Mouse (Mus musculus) embryonic facial prominence, embryonic 12.5 days (tissue): ENCODE results near the gene Tpst2. TPM values are rescaled to one million over a fixed set of nuclear protein-coding genes. Genes with fewer than 3 reads are reported as not detected.

Experiments
- ATAC-seq: fragments of 200-750 bp; cut with Nextera tagmentation; 2 replicates; pipeline ENCODE4 v1.8.0; 2017; ENCODE audit not compliant: insufficient number of reproducible peaks, insufficient read depth, low FRiP score, low TSS enrichment
- H3K27ac ChIP-seq: fragments of 300-500 bp; sonication (generic); 2 replicates; pipeline ENCODE4 v1.5.1; 2016; ENCODE audit warnings: mild to moderate bottlenecking
- H3K27me3 ChIP-seq: fragments of 300-500 bp; sonication (generic); 2 replicates; pipeline ENCODE4 v1.6.1; 2016; ENCODE audit warnings: mild to moderate bottlenecking, moderate library complexity
- H3K36me3 ChIP-seq: fragments of 300-500 bp; sonication (generic); 2 replicates; pipeline ENCODE4 v1.6.1; 2016; ENCODE audit warnings: mild to moderate bottlenecking
- H3K4me1 ChIP-seq: fragments of 300-500 bp; sonication (generic); 2 replicates; pipeline ENCODE4 v1.6.1; 2016
- H3K4me2 ChIP-seq: fragments of 300-500 bp; sonication (generic); replicated peaks from 2 replicates; pipeline ENCODE4 v1.6.1; 2016; ENCODE audit warnings: mild to moderate bottlenecking, moderate library complexity
- H3K4me3 ChIP-seq: fragments of 300-500 bp; sonication (generic); 2 replicates; pipeline ENCODE4 v1.5.1; 2016; ENCODE audit warnings: mild to moderate bottlenecking
- H3K9ac ChIP-seq: fragments of 300-500 bp; sonication (generic); 2 replicates; pipeline ENCODE4 v1.6.1; 2016; ENCODE audit warnings: mild to moderate bottlenecking, moderate library complexity
- H3K9me3 ChIP-seq: fragments of 300-500 bp; sonication (generic); 2 replicates; pipeline ENCODE4 v1.6.1; 2016; ENCODE audit warnings: mild to moderate bottlenecking, moderate library complexity
- WGBS: fragments of 180-500 bp; shearing (Covaris S2); methylation state at CpG from one replicate; pipeline ENCODE4 v1.1.7; 2016; 5-methylcytosine and 5-hydroxymethylcytosine counted together
- polyA plus RNA-seq: library from polyadenylated mRNA; unstranded; fragments of >200 nt; fragmentation: Nextera tagmentation; extraction: Ambion mirVana; gene quantifications from 2 replicates; pipeline ENCODE4 v1.2.1, GENCODE M21; 2016

The Tpst2 gene
- polyA plus RNA-seq, 1 experiment from 2014 or later: 36.4 TPM

GRCm38 (mm10) chr5:112293800-112294199 lies 17.3 kb downstream of the Tpst2 start:
- WGBS: 71% methylated on average over 2 of the region's 2 CpGs
- no peak for ATAC-seq
- no peak overlapping the region for H3K4me3 ChIP-seq

GRCm38 (mm10) chr5:112294696-112295095 lies 18.2 kb downstream of the Tpst2 start:
- H3K9ac ChIP-seq: no peak overlapping the region
- H3K4me2 ChIP-seq: no peak overlapping the region
- H3K4me1 ChIP-seq: peaks cover 12% of the 10 kb centered on the region; the same call in 1 of the 2 replicates
- H3K27ac ChIP-seq: no peak overlapping the region
- no peaks in the 10 kb centered on the region for H3K27me3 ChIP-seq
- no peaks in the 10 kb centered on the region for H3K36me3 ChIP-seq
- H3K9me3 ChIP-seq: no peaks in the 10 kb centered on the region
- no peak for ATAC-seq
- H3K4me3 ChIP-seq: no peak overlapping the region
- 71% methylated on average over 4 of the region's 4 CpGs for WGBS

More at GRCm38 (mm10) chr5:112293800-112294199, 17.3 kb downstream of the Tpst2 start:
- no peaks in the 10 kb centered on the region for H3K27me3 ChIP-seq
- H3K27ac ChIP-seq: no peak overlapping the region
- H3K4me1 ChIP-seq: peaks cover 12% of the 10 kb centered on the region; the same call in 1 of the 2 replicates
- no peaks in the 10 kb centered on the region for H3K9me3 ChIP-seq
- H3K9ac ChIP-seq: no peak overlapping the region
- H3K4me2 ChIP-seq: no peak overlapping the region
- no peaks in the 10 kb centered on the region for H3K36me3 ChIP-seq

GRCm38 (mm10) chr5:112295162-112295561 lies 18.7 kb downstream of the Tpst2 start:
- H3K27ac ChIP-seq: no peak overlapping the region
- no peak overlapping the region; the same call in 1 of the 2 replicates for H3K9ac ChIP-seq

GRCm38 (mm10) chr5:112295564-112295963 lies 19.1 kb downstream of the Tpst2 start:
- no peak for ATAC-seq
- no peak overlapping the region for H3K27ac ChIP-seq
- WGBS: 51% methylated on average over 8 of the region's 8 CpGs

More at GRCm38 (mm10) chr5:112295162-112295561, 18.7 kb downstream of the Tpst2 start:
- WGBS: 53% methylated on average over 8 of the region's 8 CpGs
- no peak overlapping the region for H3K4me3 ChIP-seq
- H3K4me2 ChIP-seq: no peak overlapping the region
- no peaks in the 10 kb centered on the region for H3K36me3 ChIP-seq
- no peaks in the 10 kb centered on the region for H3K27me3 ChIP-seq
- ATAC-seq: no peak
- peaks cover 12% of the 10 kb centered on the region; the same call in 1 of the 2 replicates for H3K4me1 ChIP-seq
- H3K9me3 ChIP-seq: no peaks in the 10 kb centered on the region

GRCm38 (mm10) chr5:112296404-112297181 lies 20.1 kb downstream of the Tpst2 start:
- Histone ChIP-seq H3K36me3 (no peaks in the 10 kb centered on the region), H3K27ac (no peak overlapping the region), H3K4me2 (no peak overlapping the region), H3K4me1 (peaks cover 12% of the 10 kb centered on the region; the same call in 1 of the 2 replicates), H3K27me3 (no peaks in the 10 kb centered on the region), H3K4me3 (no peak overlapping the region), H3K9me3 (no peaks in the 10 kb centered on the region), H3K9ac (no peak overlapping the region)
- WGBS: 84% methylated on average over 6 of the region's 6 CpGs
- no peak for ATAC-seq

More at GRCm38 (mm10) chr5:112295564-112295963, 19.1 kb downstream of the Tpst2 start:
- Histone ChIP-seq H3K9me3 (no peaks in the 10 kb centered on the region), H3K27me3 (no peaks in the 10 kb centered on the region), H3K36me3 (no peaks in the 10 kb centered on the region), H3K9ac (no peak overlapping the region; the same call in 1 of the 2 replicates), H3K4me2 (no peak overlapping the region), H3K4me3 (no peak overlapping the region), H3K4me1 (peaks cover 12% of the 10 kb centered on the region; the same call in 1 of the 2 replicates)

GRCm38 (mm10) chr5:112297257-112297656 lies 20.8 kb downstream of the Tpst2 start:
- H3K4me1 ChIP-seq: peaks cover 12% of the 10 kb centered on the region; the same call in 1 of the 2 replicates

GRCm38 (mm10) chr5:112298226-112298988 lies 21.9 kb downstream of the Tpst2 start:
- Histone ChIP-seq H3K9me3 (no peaks in the 10 kb centered on the region), H3K27me3 (no peaks in the 10 kb centered on the region), H3K27ac (no peak overlapping the region), H3K4me2 (no peak overlapping the region), H3K9ac (no peak overlapping the region), H3K4me3 (no peak overlapping the region), H3K36me3 (no peaks in the 10 kb centered on the region), H3K4me1 (peaks cover 12% of the 10 kb centered on the region; the same call in 1 of the 2 replicates)
- ATAC-seq: no peak
- WGBS: 84% methylated on average over 12 of the region's 12 CpGs

More at GRCm38 (mm10) chr5:112297257-112297656, 20.8 kb downstream of the Tpst2 start:
- no peak overlapping the region for H3K4me2 ChIP-seq
- no peaks in the 10 kb centered on the region for H3K36me3 ChIP-seq
- H3K9me3 ChIP-seq: no peaks in the 10 kb centered on the region
- 56% methylated on average over 2 of the region's 2 CpGs for WGBS
- H3K4me3 ChIP-seq: no peak overlapping the region
- no peak for ATAC-seq
- no peaks in the 10 kb centered on the region for H3K27me3 ChIP-seq
- H3K9ac ChIP-seq: no peak overlapping the region
- no peak overlapping the region for H3K27ac ChIP-seq

- Histone ChIP-seq H3K4me1 (peaks cover 12% of the 10 kb centered on the region; the same call in 1 of the 2 replicates), H3K36me3 (no peaks in the 10 kb centered on the region), H3K9ac (no peak overlapping the region), H3K27ac (0 out of 2 replicates have a peak overlapping the region, but pooled peaks have one; percentile 25), H3K9me3 (no peaks in the 10 kb centered on the region), H3K4me3 (no peak overlapping the region), H3K27me3 (no peaks in the 10 kb centered on the region), H3K4me2 (no peak overlapping the region)
- WGBS: 81% methylated on average over 4 of the region's 4 CpGs
- ATAC-seq: no peak
Measured at GRCm38 (mm10) chr5:112299399-112299798, 22.9 kb downstream of the Tpst2 start.

GRCm38 (mm10) chr5:112300112-112300511 lies 23.6 kb downstream of the Tpst2 start:
- WGBS: 73% methylated on average over 2 of the region's 2 CpGs
- Histone ChIP-seq H3K9me3 (no peaks in the 10 kb centered on the region), H3K27me3 (no peaks in the 10 kb centered on the region), H3K4me3 (no peak overlapping the region), H3K36me3 (no peaks in the 10 kb centered on the region), H3K4me1 (peaks cover 5% of the 10 kb centered on the region; the same call in 1 of the 2 replicates), H3K4me2 (no peak overlapping the region), H3K27ac (no peak overlapping the region), H3K9ac (no peak overlapping the region)
- no peak for ATAC-seq

GRCm38 (mm10) chr5:112300721-112301308 lies 24.3 kb downstream of the Tpst2 start:
- 92% methylated on average over 6 of the region's 6 CpGs for WGBS
- H3K4me2 ChIP-seq: no peak overlapping the region
- no peaks in the 10 kb centered on the region for H3K36me3 ChIP-seq
- no peak for ATAC-seq
- H3K4me3 ChIP-seq: no peak overlapping the region
- no peak overlapping the region for H3K9ac ChIP-seq
- no peaks in the 10 kb centered on the region for H3K9me3 ChIP-seq
- no peaks in the 10 kb centered on the region for H3K27me3 ChIP-seq
- H3K27ac ChIP-seq: no peak overlapping the region
- no peaks in the 10 kb centered on the region for H3K4me1 ChIP-seq

GRCm38 (mm10) chr5:112301694-112302093 lies 25.2 kb downstream of the Tpst2 start:
- 81% methylated on average over 4 of the region's 4 CpGs for WGBS
- H3K9me3 ChIP-seq: no peaks in the 10 kb centered on the region
- H3K36me3 ChIP-seq: no peaks in the 10 kb centered on the region
- no peak overlapping the region for H3K9ac ChIP-seq
- no peak overlapping the region for H3K4me3 ChIP-seq
- no peak overlapping the region for H3K27ac ChIP-seq
- H3K4me1 ChIP-seq: no peaks in the 10 kb centered on the region
- no peaks in the 10 kb centered on the region for H3K27me3 ChIP-seq
- ATAC-seq: no peak
- H3K4me2 ChIP-seq: no peak overlapping the region
